Mouse (Mus musculus) olfactory bulb, adult 2 months (tissue): ENCODE measurements around the gene Zfp787. TPM values are rescaled to one million over a fixed set of nuclear protein-coding genes. Genes with fewer than 3 reads are reported as not detected.
"Not testable (repeated sequence)": the region's sequence is repeated elsewhere in the genome, so short reads cannot be mapped to it uniquely, and the experiment has no call there.

Source experiments
- H3K27ac ChIP-seq: fragments of 200-500 bp; 2 replicates; pipeline ENCODE4 v1.5.1; 2012; ENCODE audit warnings: low read depth, low read length; ENCODE audit not compliant: insufficient read depth
- H3K4me1 ChIP-seq: fragments of 200-500 bp; 2 replicates; pipeline ENCODE4 v1.6.1; 2012; ENCODE audit warnings: low read length; ENCODE audit not compliant: control insufficient read depth, insufficient read depth
- H3K4me3 ChIP-seq: fragments of 200-500 bp; 2 replicates; pipeline ENCODE4 v1.5.1; 2012; ENCODE audit warnings: mild to moderate bottlenecking, low read depth, low read length, moderate library complexity; ENCODE audit not compliant: insufficient read depth
- CTCF ChIP-seq: fragments of 200-500 bp; IDR thresholded peaks from 2 replicates; pipeline ENCODE4 v1.5.1; 2012; ENCODE audit warnings: low read depth, mild to moderate bottlenecking, low read length, moderate library complexity; ENCODE audit not compliant: insufficient read depth
- POLR2A ChIP-seq: fragments of 200-500 bp; IDR thresholded peaks from 2 replicates; pipeline ENCODE4 v1.6.1; 2012; ENCODE audit warnings: mild to moderate bottlenecking, low read depth, low read length, moderate library complexity; ENCODE audit not compliant: insufficient read depth
- WGBS: fragments of 180-500 bp; shearing (Covaris S2); methylation state at CpG from one replicate; pipeline ENCODE4 v1.1.7; 2018; 5-methylcytosine and 5-hydroxymethylcytosine counted together
- polyA plus RNA-seq: library from polyadenylated mRNA; stranded (reverse); fragments of >200 nt; gene quantifications from 2 replicates; pipeline ENCODE4 v1.2.4, GENCODE M21; 2012; ENCODE audit warnings: low replicate concordance; ENCODE audit not compliant: missing spikeins, insufficient read depth, insufficient read length

Zfp787 gene
- polyA plus RNA-seq, 1 experiment: not detected

DNA sequence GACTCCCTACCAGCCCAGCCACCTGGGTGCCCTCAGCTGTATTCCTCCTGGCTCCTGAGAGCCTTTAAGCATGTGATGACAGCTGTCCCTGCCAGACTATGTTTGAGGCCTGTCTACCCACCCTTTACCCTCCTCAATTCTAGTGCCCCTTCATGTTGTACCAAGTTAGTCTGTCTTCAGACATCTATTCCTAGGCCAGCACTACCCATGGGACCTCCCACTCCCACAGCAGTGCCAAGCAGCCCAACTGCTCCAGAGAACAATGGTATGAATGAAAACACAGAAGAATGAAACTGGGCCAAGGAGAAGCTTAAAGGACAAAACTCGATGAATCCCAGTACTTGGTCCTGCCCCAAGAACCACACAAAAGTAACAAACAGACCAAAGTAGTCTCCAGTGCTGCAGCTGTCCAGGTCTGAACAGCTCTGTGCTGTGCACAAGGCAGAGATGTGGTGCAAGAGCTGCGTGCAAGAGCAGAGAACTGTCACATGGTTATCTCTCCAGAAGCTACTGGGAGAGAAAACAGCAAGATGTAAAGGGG, 11.7 kb downstream of the Zfp787 start:
- TF ChIP-seq POLR2A (no peak), CTCF (no peak)
- 25% methylated on average over 2 of the region's 2 CpGs for WGBS
- Histone ChIP-seq H3K27ac (peak overlapping the region; percentile 9; the same call in 1 of the 2 replicates), H3K4me1 (peaks cover 18% of the 10 kb centered on the region), H3K4me3 (no peak overlapping the region)

DNA sequence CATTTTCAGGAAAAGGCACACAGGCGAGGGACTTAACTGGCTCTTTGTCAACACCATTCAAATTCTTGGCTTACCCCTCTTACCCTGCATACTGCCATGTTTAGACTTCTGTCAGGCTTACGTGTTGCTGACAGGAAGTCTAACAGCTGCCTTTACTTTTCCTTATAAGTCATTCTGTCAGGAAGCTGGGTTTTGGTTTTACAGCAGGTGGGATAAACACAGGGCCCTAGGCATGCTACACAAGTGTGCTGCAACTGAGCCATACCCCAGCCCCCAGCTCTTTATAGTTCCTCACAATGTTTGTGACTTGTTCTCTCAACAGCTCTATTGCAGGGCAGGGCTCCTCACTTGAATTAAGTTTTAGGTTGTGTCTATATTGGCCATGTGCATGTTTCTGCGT, 16.5 kb downstream of the Zfp787 start:
- no peak for TF ChIP-seq POLR2A
- TF ChIP-seq CTCF: no peak
- Histone ChIP-seq H3K4me3 (no peak overlapping the region), H3K4me1 (no peaks in the 10 kb centered on the region), H3K27ac (no peak overlapping the region)
- 77% methylated on average over 3 of the region's 3 CpGs for WGBS

DNA sequence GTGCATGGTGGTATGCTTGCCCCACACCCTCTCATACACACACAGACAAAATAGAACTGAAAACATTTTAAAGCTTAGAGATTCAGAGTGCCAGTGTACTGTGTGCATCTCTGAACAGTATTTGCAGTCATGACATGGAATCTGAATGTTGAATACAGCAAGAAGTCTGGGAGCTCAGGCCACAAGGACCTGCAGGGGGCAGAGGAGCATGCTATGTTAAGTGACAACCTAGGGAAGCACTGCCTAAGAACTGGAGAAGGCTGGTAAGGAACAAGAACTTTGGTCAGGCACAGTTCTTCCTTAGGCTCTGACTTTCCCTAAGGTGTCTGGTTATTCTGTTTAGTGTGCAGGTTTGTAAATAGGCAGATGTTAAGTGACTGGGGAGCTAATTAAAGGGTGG, 19.3 kb downstream of the Zfp787 start:
- Histone ChIP-seq H3K4me3 (no peak overlapping the region), H3K27ac (no peak overlapping the region), H3K4me1 (no peaks in the 10 kb centered on the region)
- TF ChIP-seq POLR2A (no peak), CTCF (no peak)

DNA sequence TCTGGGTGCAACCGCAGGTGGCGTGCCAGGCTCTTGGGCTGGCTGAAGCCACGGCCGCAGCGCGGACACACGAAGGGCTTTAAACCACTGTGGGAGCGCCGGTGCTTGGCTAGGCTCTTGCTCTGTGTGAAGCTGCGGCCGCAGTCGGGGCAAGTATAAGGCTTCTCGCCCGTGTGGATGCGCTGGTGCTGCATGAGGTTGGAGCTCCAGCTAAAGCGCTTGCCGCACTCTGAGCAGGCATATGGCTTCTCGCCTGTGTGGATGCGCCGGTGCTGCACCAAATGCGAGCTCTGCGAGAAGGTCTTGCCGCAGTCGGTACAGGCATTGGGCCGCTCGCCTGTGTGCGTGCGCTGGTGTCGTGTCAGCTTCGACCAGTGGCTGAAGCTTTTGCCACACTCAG, 23.2 kb downstream of the Zfp787 start:
- H3K4me3 ChIP-seq: no peak overlapping the region
- H3K4me1 ChIP-seq: no peaks in the 10 kb centered on the region
- no peak for TF ChIP-seq POLR2A
- TF ChIP-seq CTCF: no peak
- no peak overlapping the region for H3K27ac ChIP-seq
- 91% methylated on average over 30 of the region's 30 CpGs for WGBS

DNA sequence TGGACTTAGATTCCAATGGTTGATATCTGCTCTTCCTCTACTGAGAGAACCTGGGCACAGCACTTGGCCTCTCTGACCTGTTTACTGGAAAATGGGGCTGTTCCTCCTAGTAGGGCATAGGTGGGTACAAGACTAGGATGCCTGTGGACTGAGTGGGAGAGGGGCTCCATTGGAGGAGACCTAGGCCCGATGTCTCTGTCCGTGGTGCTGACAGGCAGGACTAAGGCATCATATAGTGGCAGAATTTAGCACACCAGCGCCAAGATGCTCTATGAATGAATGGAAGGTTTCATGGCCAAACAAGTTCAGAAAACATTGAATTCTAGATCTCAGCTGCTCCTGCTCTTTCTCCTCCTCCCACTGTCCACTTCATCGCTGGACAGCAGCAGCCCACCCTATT, 25.5 kb downstream of the Zfp787 start:
- Histone ChIP-seq H3K4me1 (no peaks in the 10 kb centered on the region; the same call in 1 of the 2 replicates), H3K27ac (no peak overlapping the region), H3K4me3 (no peak overlapping the region)
- TF ChIP-seq POLR2A (no peak), CTCF (no peak)
- 60% methylated on average over 4 of the region's 4 CpGs for WGBS

DNA sequence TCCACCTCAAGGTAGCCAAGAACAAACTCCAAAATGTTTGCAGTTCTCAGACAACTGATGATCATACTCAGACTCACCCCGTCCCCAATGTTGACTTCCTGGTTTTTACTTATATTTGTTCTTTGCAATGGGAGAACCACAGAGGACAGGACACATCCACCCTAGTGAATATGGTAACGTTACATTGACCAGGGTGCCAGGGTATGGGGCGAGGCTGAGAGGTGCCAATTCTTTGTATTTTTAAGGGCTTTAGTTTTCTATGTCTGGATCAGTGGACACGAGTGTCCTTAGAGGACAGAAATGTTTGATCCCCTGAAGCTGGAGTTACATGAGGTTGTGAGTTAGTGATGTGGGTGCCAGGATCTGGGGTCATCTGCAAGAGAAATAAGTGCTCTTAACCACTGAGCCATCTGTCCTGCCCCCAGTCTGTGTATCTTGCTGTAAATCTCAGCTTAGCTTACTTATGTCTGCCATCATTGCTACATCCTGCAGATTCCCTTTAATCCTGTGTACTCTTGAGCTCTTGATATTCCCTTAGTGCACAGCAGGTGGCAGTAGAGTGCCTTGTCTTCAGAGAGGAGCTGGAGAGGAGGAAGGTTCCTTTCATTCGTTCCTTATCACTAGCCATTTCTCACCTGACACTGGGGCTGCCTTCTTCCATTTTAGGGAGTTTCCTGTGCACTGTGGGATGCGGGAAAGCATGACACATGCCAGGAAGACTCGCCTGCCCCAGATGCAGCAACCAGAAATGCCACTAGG, 28.9 kb downstream of the Zfp787 start:
- Histone ChIP-seq H3K27ac (no peak overlapping the region), H3K4me1 (no peaks in the 10 kb centered on the region; the same call in 1 of the 2 replicates), H3K4me3 (no peak overlapping the region)
- WGBS: 35% methylated on average over 7 of the region's 7 CpGs
- peak; percentile 45 for TF ChIP-seq CTCF
- TF ChIP-seq POLR2A: no peak

DNA sequence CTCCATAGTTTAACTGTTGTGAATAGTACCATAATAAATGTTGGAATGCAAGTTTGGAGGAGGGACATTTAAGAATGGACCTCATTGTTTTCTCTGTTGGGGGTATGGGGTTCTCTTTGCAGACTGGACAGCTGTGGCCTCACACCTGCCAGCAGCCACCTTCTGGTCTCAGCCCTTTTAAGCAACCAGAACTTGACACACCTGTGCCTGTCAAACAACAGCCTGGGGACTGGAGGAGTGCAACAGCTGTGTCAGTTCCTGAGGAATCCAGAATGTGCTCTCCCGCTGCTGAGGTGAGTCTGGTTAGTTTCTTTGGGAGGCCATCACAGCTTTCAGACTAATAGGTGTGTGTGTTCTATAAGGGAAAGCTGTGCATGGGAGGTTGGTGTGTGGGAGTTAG, 34.7 kb downstream of the Zfp787 start:
- not testable (repeated sequence) for H3K27ac ChIP-seq, H3K4me1 ChIP-seq, H3K4me3 ChIP-seq
- 78% methylated on average over 1 of the region's 1 CpGs for WGBS

DNA sequence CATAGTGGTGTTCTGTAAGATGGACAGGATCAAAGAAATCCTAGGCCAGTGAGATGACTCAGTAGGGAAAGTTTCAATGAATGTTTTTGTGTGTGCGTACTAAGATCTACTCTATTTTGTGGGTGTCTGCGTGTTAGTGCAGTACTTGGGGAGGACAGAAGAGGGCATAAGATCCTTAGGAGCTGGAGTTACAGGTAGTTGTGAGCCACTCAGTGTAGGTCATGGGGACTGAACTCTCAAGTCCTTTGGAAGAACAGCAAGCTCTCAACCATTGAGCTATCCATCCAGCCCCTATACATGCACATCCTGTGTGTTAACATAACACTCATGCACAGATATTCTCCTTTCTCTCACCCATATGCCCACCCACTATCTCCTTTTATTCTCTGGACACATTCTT, 35.7 kb downstream of the Zfp787 start:
- 83% methylated on average over 2 of the region's 2 CpGs for WGBS
- H3K4me1 ChIP-seq: not testable (repeated sequence)

DNA sequence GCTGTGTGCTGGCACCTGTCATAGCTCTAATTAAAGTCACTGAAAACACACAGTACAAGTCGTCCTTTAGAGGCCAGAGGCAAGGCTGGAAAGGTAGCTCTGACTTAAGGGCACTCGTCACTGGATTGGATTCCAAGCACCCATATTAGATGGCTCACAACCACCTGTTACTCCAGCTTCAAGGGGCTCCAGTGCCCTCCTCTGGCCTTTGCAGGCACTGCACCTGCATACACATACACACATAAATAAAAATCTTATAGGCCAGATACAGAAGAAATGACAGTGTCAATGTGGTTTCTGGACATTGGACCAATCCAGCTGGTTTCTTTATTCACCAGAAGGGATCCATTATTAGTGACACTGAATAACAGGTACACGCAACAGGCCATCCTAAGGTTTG, 36.3 kb downstream of the Zfp787 start:
- 79% methylated on average over 3 of the region's 3 CpGs for WGBS
- TF ChIP-seq POLR2A: no peak
- no peak for TF ChIP-seq CTCF
- H3K4me1 ChIP-seq: no peaks in the 10 kb centered on the region
- H3K4me3 ChIP-seq: no peak overlapping the region
- no peak overlapping the region for H3K27ac ChIP-seq

More for the DNA sequence above, 35.7 kb downstream of the Zfp787 start:
- not testable (repeated sequence) for H3K27ac ChIP-seq, H3K4me3 ChIP-seq

Other genes starting within 250 kb of the Zfp787 start
- gene Vmn1r65, start 145.0 kb downstream of the Zfp787 start, polyA plus RNA-seq: not detected in 2 replicates
- gene Nlrp4c, start 110.8 kb downstream of the Zfp787 start, polyA plus RNA-seq: not detected in 2 replicates
- not detected in 2 replicates for gene Zfp444, start 16.2 kb upstream of the Zfp787 start, polyA plus RNA-seq
- gene Galp, start 41.1 kb upstream of the Zfp787 start, polyA plus RNA-seq: not detected in 2 replicates
- gene Zscan5b, start 66.3 kb upstream of the Zfp787 start, polyA plus RNA-seq: not detected in 2 replicates
- gene Epp13, start 96.7 kb upstream of the Zfp787 start, polyA plus RNA-seq: not detected in 2 replicates
- gene Zfp667, start 130.6 kb upstream of the Zfp787 start, polyA plus RNA-seq: not detected in 2 replicates
- gene Zfp583, start 175.3 kb upstream of the Zfp787 start, polyA plus RNA-seq: not detected in 2 replicates
- gene Gm3854, start 187.8 kb upstream of the Zfp787 start, polyA plus RNA-seq: not detected in 2 replicates
- gene Zfp78, start 207.3 kb upstream of the Zfp787 start, polyA plus RNA-seq: not detected in 2 replicates
- not detected in 2 replicates for gene Zfp28, start 227.3 kb upstream of the Zfp787 start, polyA plus RNA-seq
- not detected in 2 replicates for gene Smim17, start 242.7 kb upstream of the Zfp787 start, polyA plus RNA-seq